Mouse (Mus musculus) brain, embryonic 14.5 days (tissue): ENCODE measurements around the gene Nxn.

Experiments used
- CTCF ChIP-seq: fragments of 200-500 bp; IDR thresholded peaks from 2 replicates; pipeline ENCODE4 v1.5.1; 2012; ENCODE audit warnings: inconsistent platforms, mild to moderate bottlenecking, moderate library complexity, borderline replicate concordance; ENCODE audit not compliant: insufficient read depth, insufficient read length; ENCODE audit errors: extremely low read depth
- POLR2A ChIP-seq: fragments of 200-500 bp; IDR thresholded peaks from 2 replicates; pipeline ENCODE4 v1.6.1; 2012; ENCODE audit warnings: mild to moderate bottlenecking, inconsistent platforms, borderline replicate concordance; ENCODE audit not compliant: poor library complexity, insufficient read depth, insufficient read length, severe bottlenecking; ENCODE audit errors: extremely low read depth

- TF ChIP-seq POLR2A, result no peak
- no peak for TF ChIP-seq CTCF
Observed at GRCm38 (mm10) chr11:76347589-76347988, 51.4 kb downstream of the Nxn start.
